Mouse (Mus musculus) erythroid progenitor cell, adult 5-6 weeks (primary cell): ENCODE measurements around the gene Gpr137. TPM values are rescaled to one million over a fixed set of nuclear protein-coding genes. Genes with fewer than 3 reads are reported as not detected.
A peak's percentile ranks its signal among the peaks of the same experiment; 100 is the strongest.

Source experiments
- ATAC-seq: replicated peaks from 2 replicates; pipeline ENCODE4 v1.8.0; 2016; ENCODE audit warnings: moderate number of reproducible peaks, mild to moderate bottlenecking, moderate TSS enrichment, inconsistent platforms; ENCODE audit not compliant: poor library complexity, low FRiP score, severe bottlenecking
- total RNA-seq, 2 experiments: library from RNA; stranded (forward) in 1 of 2; stranded (reverse) in 1 of 2; fragments of 150-400 nt in 1 of 2; fragments of 186-747, 209-891 nt in 1 of 2; gene quantifications; 2 replicates each; pipeline versions ENCODE4 v1.2.3 to v1.2.4; 2015 to 2017; ENCODE audit warnings: low replicate concordance in 2 of 2

Gene Gpr137
- total RNA-seq, 2 experiments from 2014 or later = 2.9 TPM; not detected in 1

DNA sequence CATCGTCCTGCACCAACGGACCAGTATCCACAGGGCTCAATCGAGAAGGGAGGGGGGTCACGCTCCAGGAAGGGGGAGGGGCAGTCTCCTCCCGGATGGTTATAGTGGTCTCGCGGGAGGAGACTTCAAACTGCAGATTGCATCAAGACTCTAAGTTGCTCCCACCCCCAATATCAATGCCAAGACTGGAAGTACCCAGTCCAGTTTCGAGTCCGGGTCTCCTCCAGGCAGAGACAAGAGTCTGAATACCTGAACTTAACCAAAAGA is 17.0 kb downstream of the Gpr137 start, which contains the start of gene Catsperz:
Gene Catsperz (minus strand): TSS at position 74 of the 267 bp plus-strand sequence.
- no peak for ATAC-seq

DNA sequence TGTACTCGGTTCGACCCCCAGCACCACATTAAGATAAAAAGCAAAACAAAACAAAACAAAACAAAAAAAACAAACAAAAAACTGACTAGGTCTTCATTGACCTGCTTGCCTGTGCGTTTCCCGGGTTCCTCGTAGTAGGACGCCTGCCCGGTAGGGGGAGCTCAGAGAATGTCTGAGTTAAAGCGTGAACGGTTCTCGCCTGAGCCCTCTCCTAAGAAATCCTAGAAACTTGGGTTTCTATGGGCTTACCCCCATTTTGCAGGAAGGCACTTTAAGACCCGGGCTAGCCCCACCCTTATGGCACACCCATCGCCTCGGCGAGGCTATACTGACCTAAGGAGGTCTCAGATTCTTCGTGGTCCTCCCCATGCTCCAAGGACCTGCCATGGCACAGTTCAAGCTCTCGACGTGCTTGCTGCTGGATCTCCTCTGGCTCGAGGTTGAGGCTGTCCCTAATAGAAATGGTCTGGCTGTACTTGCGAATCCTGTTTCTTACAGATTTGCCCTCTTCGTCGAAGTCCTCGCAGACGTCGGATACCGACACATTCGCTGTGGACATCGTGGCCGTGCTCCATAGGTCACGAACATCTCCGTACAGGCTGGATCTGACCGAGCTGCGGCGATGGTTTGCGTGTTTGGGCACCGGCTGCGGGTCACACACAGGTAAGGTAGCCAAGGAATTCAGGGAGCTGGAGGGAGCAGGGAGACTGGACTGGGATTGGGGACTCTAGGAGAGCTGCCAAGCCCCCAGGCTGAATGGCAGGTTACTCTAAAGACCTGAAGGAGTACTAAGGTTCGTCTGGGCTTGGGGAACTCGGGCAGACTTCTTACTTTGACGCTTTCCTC is 17.6 kb downstream of the Gpr137 start:
- no peak for ATAC-seq

DNA sequence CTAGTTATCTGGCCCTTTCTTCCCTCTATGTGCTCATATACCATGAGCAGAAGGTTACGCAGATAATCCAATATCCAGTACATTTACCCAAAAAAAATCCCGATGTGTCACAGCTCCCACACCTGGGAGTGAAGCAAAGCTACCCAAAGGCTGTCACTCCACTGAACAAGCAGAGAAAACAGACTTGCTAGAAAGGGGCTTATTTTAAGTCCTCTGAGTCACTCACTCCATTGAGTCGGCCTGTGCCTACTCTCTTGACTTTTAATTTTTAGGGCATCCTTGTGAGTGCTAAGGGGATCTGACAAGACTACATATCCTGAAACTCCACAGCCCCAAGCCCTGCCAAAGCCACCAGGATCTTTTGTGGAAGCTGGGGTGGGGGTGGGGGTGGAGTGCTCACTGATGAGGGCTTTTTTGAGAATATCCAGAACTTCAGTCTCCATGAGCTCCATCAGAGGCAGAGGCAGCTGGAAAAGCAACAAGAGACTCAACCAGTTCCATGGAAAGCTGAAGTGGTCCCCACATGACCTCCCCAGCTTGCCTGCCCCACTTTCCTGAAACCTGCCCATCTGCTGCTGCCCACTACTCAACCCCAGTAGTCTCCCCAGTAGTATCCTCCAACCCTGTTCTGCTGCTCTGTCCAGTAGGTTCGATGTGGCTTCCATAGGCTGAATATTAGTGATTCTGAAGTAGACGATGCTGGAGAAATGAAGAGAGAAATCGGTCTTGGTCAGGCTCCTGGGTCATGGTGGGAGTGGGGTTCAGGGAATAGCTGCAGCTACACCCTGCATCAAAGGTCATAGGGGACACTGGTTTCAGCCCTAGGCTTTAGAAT is 19.2 kb downstream of the Gpr137 start:
- ATAC-seq = no peak

DNA sequence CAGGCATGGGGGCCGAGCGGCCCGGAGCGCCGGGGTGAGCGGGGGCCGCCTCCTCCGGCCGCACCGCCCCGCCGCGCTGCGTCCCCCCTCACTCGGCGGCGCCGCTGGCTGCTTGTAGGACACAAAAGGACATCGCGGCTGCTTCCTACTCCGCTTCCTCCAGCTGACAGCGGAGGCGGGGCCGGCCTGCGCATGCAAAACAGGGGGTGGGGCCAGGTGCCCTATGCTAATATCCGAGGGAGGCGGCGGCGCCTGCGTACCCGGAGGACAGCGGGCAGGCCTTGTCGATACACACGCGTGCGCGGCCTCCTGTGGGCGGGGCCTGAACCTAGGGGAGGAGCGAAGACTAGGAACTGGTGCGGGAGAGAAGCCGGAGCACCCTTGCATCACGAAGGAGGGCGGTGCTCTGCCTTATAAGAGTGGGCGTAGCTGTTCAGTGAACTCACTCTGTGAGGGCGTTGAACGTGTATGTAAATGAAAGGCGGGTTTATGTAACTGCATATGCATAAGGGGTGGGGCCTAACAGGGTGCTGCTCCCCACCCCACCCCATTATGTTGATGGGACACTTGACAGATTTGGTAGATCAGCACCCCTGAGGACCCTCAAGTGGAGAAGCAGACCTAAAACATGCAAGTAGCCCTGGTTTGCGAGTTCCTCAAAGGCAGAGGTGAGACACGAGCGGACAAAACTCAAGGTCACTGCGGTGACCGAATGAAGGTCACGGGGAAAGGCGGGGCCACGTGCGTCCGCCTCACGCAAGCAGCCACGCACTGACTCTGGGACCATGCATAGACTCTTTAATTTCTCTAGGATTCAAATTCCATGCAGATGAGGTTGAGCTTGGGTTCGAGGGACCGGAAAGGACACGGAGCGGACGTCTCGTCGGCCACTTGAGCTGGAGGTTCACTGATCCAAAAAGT is 20.4 kb downstream of the Gpr137 start, which contains the start of gene Esrra:
Gene Esrra (minus strand): TSS at position 167 of the 921 bp plus-strand sequence.
- peak; percentile 96 for ATAC-seq

DNA sequence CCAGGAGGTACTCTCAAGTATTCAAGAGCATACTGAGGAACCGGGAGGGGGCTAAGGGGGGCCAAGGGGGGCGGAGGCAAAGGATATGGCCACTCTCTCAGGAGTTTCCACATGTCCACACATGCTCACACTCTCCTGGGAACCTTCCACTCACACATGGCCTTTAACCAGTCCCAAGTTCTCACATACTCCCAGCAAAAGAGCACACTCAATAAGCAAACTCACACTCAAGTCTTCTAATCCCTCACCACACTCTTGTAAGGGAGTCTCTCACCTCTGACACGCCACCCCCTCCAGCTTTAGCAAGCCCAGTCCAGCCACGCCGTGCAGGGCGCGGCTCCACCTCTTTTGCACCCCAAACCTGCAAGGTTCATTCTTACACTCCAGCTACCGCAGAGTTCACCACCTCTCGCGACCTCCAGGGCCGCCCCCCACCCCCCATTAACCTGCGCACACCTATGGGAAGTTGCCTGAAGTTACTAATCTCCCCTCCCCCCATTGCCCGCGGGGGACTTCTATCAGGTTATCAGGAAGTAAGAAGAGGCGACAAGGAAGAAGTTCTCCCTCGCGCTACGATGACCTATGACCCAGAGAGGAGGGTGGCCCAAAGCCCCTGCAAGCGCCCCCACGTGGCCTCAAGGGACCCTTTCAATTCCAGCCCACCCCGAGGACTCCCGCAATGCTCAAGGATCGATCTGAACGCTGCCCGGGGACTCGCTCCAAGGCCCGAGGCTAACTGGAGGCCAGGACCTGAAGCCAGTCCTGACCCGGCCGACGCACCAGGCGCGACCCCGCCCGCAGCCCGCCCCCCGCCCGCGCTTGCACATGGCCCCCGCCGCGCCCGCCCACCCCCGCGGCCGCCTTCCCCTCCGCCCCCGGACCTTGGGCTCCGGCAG is 21.3 kb downstream of the Gpr137 start:
- ATAC-seq = no peak

DNA sequence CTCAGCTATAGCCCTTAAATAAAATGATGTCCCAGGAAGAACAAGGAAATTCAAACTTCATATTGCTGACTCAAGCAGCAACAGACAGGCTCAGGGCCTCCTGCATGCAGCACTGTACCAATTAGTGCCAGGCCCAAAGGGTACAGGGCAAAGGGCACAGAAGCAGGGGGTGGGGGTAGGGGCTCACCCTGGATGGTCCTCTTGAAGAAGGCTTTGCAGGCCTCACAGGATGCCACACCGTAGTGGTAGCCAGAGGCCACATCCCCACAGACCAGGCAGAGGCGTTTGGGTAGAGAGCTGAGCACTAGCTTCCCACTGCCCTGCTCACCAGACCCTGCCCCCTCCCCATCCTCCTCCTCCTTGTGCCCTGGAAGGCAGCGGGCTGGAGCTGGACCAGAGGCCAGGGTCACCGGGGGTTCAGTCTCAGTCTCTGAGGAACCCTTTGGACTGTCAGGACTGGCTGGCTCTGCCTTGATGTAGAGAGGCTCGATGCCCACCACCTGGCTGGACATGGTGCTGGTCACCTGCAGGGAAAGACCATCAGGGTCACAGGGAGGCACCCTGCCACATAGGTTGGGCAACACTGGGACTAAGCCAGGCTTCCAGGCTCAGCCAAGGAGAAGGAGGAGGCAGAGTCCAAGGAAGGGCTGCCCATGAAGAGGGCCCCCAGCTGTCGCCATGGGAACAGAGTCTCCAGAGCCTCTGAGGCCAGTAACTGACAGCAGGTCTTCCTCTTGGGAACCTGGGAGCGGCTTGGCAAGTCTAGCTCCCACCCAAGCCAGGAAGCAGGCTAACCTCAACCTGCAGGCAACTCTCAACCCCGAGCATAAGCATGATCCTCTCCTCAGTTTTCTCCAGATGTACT is 22.2 kb downstream of the Gpr137 start:
- ATAC-seq = no peak

DNA sequence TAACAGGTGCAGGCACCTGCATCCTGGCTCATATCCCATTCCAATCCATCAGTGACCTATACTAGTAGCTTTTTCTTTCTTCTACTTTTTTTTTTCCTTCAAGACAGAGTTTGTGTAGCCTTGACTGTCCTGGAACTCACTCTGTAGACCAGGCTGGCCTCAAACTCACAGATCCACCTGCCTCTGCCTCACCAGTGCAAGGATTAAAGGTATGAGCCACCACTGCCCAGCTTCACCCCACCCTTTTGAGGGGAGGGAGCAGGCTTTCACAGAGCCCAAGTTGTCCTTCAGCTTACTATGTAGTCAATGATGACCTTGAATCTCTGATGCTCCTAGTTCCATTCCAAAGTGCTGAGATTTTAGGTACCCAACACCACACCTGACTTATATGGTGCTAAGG is 22.8 kb downstream of the Gpr137 start:
- no peak for ATAC-seq

DNA sequence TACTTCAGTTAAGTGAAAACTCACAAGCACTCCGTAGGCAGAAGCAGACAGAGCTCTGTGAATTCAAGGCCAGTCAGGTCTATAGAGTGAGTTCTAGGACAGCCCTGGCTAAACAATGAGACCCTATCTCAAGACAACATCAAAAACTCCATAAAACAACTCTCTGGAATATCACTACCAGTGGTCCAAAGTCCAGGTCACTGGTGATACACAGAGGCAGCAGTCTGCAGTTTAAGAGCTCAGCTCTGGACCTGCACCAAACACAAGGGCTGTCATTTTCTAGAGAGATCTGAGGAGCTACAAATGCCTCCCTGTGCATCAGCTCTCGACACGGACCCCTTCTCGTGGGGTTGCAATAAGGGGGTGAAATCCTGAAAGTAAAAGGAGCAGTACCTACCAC is 24.0 kb downstream of the Gpr137 start:
- no peak for ATAC-seq

DNA sequence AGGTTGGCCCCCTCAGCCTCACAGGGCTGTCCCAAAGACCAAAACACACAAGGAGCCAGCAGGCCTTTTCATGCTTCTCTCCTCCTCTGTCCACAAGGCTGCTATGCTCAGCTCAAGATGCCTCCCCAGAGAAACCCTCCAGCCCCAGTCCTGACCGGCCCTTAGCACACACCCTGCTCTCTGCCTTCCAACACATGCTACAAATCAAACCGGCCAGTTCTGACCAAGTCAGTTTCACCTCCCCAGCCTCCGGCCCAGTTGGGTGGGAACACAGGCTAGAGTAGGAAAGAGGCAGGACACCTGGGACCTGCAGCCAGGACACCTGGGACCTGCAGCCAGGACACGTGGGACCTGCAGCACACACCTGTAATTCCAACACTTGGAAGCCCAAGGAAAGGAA is 25.8 kb downstream of the Gpr137 start:
- ATAC-seq = no peak

DNA sequence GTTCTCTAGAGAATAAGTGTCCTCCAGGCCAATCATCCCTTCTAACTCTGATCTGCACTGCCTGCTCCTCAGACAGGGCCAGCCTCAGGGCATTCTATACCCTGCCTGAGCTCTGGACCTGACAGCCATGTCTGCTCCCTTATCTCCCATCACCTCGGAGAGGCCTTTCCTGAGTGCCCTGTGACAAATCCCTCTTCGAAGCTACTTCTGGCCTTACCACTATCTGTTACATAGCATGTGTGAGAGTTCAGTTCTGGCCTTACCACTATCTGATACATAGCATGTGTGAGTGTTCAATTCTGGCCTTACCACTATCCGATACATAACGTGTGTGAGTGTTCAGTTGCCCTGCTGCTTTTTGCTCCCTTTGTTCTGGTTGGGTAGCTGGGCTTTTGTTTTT is 27.0 kb downstream of the Gpr137 start:
- ATAC-seq = no peak

DNA sequence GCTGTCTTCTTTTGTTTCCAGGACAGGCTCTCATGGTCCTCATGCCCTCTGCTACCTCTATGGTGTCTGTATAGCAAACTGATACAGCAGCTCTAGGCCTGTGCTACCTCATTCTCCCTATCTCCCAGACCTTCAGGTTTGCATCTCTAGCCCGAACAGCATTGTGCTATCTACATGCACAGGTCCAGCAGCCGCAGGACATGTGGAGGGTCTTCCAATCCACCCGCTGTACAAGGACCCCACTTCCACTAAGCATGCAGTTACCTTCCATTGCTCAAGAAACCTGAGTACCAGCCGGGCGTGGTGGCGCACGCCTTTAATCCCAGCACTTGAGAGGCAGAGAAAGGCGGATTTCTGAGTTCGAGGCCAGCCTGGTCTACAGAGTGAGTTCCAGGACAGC is 27.7 kb downstream of the Gpr137 start:
- ATAC-seq = no peak

DNA sequence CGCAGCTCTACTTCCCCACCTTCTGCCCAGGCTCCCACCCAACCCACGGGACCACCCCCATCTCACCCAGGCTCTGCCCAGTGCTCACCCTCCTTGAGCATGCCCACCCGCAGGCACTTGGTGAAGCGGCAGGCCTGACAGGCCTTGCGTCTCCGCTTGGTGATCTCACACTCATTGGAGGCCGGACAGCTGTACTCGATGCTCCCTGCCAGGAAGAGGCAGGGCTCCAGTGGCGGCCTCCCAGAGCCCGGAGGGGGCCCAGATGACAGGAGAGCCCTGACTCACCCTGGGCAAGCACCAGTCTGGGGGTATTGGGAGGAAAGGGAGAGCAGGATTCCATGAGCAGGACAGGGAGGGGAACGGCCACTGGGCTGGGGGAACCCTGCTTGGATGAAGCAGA is 28.3 kb downstream of the Gpr137 start:
- no peak for ATAC-seq

DNA sequence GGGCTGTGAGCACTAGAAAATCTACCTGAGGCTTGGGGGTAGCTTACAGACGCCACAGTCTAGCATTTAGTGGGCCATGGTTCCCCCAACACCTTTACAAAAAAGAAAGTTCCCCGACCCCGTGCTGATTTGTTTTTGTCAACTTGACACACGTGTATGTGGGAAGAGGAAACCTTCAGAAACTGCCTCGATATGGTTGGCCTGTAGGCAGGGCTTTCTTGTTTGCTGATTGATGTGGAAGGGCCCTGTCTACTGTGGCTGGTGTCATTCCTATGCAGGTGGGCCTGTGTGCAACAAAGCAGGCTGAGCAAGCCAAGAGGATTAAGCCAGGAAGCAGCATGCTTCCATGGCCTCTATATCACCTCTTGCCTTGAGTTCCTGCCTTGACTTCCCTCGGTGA is 29.2 kb downstream of the Gpr137 start:
- no peak for ATAC-seq

DNA sequence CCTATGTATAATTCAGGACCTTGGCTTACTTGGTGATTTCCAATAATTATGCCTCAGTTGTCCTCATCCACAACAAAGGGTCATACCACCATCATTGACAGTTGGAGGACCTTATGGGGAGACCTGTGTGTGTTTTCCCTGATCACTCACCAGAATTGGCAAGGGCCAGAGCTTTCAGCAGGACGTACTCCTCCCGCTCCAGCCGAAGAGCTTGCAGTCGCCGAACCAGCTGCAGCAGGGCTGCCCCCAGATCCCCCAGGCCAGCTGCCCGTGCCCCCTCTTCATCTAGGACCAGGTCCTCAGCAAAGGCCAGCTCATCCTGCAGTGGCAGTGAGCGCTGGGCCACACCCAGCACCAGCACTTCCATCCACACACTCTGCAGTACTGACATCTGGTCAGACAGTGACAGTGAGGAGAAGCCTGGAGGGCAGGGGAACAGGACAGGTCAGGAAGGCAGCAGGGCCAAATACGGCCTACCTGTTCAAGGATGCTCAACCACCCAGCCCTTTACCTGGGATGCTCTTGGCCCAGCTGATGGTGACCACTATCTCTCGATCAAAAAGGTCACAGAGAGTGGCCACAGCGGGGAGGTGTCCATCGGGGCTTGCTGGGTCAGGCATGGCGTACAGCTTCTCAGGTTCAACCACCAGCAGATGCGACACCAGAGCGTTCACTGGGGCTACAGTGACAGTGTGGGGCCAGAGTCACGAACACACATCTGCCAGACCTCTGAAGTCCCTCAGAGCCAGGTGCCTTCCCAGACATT is 29.9 kb downstream of the Gpr137 start:
- no peak for ATAC-seq

DNA sequence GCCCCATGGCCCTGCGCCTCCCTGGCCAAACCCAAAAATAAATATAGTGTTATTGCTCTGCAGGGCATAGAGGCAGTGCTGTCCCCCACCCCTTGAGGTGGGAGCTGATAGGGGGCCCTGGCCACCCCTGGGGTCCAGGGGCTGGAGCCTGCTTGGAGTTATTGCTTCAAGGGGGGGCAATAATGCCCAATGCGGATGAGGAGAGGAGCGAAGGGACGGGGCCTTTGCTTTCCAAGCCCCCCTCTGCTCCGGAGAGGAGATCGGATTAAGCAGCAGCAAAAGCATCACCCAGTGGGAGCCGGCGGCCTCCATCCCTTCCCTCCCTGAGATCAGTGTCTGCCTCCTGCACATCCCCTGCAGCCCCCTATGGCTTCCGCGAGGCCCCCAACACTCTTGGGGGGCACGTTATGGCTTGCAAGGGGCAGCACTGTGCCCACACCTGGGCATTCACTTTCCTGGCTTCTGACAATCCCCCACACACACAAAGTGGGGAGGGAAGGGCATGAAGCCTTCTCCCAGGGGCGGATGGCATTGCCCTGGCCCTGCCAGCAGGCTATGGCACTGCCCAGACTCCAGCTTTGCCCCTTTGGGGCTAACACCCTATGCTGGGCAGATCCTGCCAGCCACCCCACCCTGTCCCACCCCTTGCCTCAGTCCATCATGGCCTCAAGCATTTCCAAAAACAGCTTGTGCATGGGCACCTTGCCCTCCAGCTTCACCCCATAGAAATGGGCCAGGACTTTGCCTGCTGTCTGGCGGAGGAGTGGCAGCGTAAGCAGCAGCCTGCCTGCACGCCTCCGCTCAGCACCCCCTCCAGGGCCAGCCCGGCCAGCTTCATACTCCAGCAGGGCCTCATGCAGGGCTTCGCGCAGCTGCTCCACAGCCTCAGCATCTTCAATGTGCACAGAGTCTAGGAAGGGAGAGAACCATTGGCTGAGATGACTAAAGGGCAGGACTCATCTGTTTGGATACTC is 30.9 kb downstream of the Gpr137 start:
- no peak for ATAC-seq

DNA sequence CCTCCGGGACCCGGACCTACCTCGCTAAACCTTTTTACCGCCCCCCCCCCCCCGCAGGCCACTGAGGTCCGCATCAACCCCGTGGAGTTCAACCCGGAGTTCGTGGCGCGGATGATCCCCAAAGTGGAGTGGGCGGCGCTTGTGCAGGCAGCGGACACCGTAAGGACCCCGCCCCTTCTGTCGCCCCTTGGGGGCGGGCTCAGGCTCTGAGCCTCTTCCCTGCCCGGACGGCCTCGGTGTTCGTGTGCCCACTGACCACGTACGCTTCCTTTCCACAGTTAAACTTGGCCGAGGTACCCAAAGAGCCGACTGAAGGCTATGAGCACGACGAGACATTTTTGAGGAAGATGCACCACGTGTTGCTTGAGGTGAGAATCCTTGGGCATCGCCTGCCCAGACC is 32.0 kb downstream of the Gpr137 start:
- peak; percentile 50 for ATAC-seq
